Mouse (Mus musculus): Measurements from ENCODE around the gene Fadd. TPM values are rescaled to one million over a fixed set of nuclear protein-coding genes. Genes with fewer than 3 reads are reported as not detected.
A peak's percentile ranks its signal among the peaks of the same experiment; 100 is the strongest.

The Fadd gene
- polyA plus RNA-seq, 1 experiment from 2014 or later: 11.8 TPM

- peaks cover 8% of the 10 kb centered on the region for H3K27me3 ChIP-seq (ENCODE audit: insufficient read depth, poor library complexity, severe bottlenecking)
- no peak overlapping the region for H3K27ac ChIP-seq
- no peak overlapping the region for H3K4me3 ChIP-seq
- peaks cover 6% of the 10 kb centered on the region; the same call in 1 of the 2 replicates for H3K4me1 ChIP-seq
- no peaks in the 10 kb centered on the region for H3K9me3 ChIP-seq
- 0 out of 2 replicates have a peak, but pooled peaks cover 2% of the 10 kb centered on the region for H3K36me3 ChIP-seq
- WGBS: 85% methylated on average over 15 of the region's 15 CpGs
- no peak for DNase-seq (ENCODE audit: low spot score)
These were observed 25.6 kb upstream of the Fadd start for GRCm38 (mm10) chr7:144607862-144608261.

GRCm38 (mm10) chr7:144604735-144605134 is 22.5 kb upstream of the Fadd start:
- no peak overlapping the region for H3K4me3 ChIP-seq

DNA sequence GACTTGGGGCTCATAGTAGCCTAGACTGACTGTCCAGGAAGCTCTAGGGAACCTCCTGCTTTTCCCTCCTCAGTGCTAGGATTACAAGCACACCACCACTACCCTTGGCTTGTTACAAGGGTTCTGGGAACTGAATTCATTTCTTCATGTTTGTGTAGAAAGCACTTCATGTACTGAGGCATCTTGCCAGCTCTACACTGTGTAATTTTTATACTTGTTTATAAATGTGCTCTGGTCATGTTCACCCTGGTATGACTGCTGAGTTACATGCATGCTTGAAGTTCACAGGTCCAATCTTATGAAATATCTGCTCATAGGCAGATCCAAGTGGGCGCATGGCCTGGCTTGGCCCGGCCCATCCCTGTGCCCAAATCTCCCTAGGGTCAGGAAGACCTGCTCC is 22.0 kb upstream of the Fadd start:
- no peak overlapping the region for H3K4me3 ChIP-seq
- DNase-seq (ENCODE audit: low spot score): no peak
- H3K36me3 ChIP-seq: 0 out of 2 replicates have a peak, but pooled peaks cover 7% of the 10 kb centered on the region
- H3K27me3 ChIP-seq (ENCODE audit: insufficient read depth, poor library complexity, severe bottlenecking): peaks cover 10% of the 10 kb centered on the region
- 88% methylated on average over 2 of the region's 2 CpGs for WGBS
- no peak overlapping the region for H3K27ac ChIP-seq
- peaks cover 11% of the 10 kb centered on the region; the same call in 1 of the 2 replicates for H3K4me1 ChIP-seq
- no peaks in the 10 kb centered on the region for H3K9me3 ChIP-seq

More at GRCm38 (mm10) chr7:144604735-144605134, 22.5 kb upstream of the Fadd start:
- Histone ChIP-seq H3K36me3 (0 out of 2 replicates have a peak, but pooled peaks cover 7% of the 10 kb centered on the region), H3K9me3 (no peaks in the 10 kb centered on the region), H3K4me1 (peaks cover 11% of the 10 kb centered on the region; the same call in 1 of the 2 replicates), H3K27ac (no peak overlapping the region), H3K27me3 (ENCODE audit: insufficient read depth, poor library complexity, severe bottlenecking) (peaks cover 10% of the 10 kb centered on the region)
- WGBS: 51% methylated on average over 4 of the region's 4 CpGs
- no peak for DNase-seq (ENCODE audit: low spot score)

DNA sequence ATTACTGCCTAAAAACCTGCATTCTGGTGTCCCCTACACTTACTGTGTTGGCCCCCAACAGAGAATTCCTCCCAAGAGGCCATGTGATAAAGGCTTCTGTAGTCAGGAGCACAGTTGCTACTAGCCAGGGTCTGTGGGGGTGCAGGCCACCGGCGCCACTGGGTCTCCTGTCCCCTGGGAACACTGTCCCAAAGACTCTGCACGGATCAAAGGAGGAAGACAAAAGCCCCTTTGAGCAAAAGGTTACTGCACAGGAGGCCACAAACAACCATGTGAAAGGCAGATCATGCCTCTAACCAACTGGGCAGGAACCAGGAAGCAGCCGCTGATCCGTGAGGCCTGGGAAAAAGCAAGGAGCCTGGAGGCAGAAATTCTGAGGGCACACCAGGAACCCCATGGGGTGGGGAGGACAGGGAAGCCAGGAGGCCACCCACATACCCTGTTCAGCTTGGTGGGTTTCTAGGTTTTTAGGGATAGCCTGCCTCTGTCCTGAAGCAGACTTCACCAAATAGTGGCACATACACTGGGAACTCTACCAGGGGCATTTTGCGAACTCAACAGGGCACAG is 18.2 kb upstream of the Fadd start:
- peaks cover 11% of the 10 kb centered on the region; the same call in 1 of the 2 replicates for H3K4me1 ChIP-seq
- WGBS: 58% methylated on average over 6 of the region's 6 CpGs
- no peak overlapping the region for H3K27ac ChIP-seq
- H3K9me3 ChIP-seq: no peaks in the 10 kb centered on the region
- H3K4me3 ChIP-seq: no peak overlapping the region
- H3K27me3 ChIP-seq (ENCODE audit: insufficient read depth, poor library complexity, severe bottlenecking): peaks cover 14% of the 10 kb centered on the region
- no peak for DNase-seq (ENCODE audit: low spot score)
- H3K36me3 ChIP-seq: 0 out of 2 replicates have a peak, but pooled peaks cover 5% of the 10 kb centered on the region

GRCm38 (mm10) chr7:144589508-144589907 is 7.2 kb upstream of the Fadd start:
- WGBS: 84% methylated on average over 3 of the region's 3 CpGs
- Histone ChIP-seq H3K4me1 (peaks cover 5% of the 10 kb centered on the region; the same call in 1 of the 2 replicates), H3K27me3 (ENCODE audit: insufficient read depth, poor library complexity, severe bottlenecking) (peaks cover 15% of the 10 kb centered on the region), H3K36me3 (peaks cover 3% of the 10 kb centered on the region; the same call in 1 of the 2 replicates), H3K4me3 (no peak overlapping the region), H3K9me3 (no peaks in the 10 kb centered on the region), H3K27ac (no peak overlapping the region)
- DNase-seq (ENCODE audit: low spot score): no peak

DNA sequence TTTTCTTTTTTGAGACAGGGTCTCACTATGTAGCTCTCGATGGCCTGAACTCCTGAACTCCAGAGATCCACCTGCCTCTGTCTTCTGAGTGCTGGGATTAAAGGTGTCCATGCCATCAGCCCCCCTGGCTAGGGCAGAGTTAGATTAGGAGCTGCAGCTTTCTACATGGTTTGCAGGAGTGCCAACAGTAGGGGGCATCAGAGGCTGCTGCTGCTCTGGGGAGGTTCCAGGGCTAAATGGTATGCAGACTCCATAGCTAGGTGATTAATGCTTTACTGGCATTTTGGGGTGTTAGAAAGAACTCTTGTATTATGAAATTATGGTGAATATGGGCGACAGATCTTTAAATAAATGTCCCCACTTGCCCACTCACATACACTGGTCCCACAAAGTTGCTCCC is 5.0 kb upstream of the Fadd start:
- Histone ChIP-seq H3K9me3 (no peaks in the 10 kb centered on the region), H3K4me3 (no peak overlapping the region), H3K4me1 (peaks cover 14% of the 10 kb centered on the region), H3K36me3 (peaks cover 3% of the 10 kb centered on the region; the same call in 1 of the 2 replicates), H3K27me3 (ENCODE audit: insufficient read depth, poor library complexity, severe bottlenecking) (peaks cover 11% of the 10 kb centered on the region; the same call in 1 of the 2 replicates), H3K27ac (no peak overlapping the region)
- WGBS: 27% methylated on average over 2 of the region's 2 CpGs
- DNase-seq (ENCODE audit: low spot score): no peak

DNA sequence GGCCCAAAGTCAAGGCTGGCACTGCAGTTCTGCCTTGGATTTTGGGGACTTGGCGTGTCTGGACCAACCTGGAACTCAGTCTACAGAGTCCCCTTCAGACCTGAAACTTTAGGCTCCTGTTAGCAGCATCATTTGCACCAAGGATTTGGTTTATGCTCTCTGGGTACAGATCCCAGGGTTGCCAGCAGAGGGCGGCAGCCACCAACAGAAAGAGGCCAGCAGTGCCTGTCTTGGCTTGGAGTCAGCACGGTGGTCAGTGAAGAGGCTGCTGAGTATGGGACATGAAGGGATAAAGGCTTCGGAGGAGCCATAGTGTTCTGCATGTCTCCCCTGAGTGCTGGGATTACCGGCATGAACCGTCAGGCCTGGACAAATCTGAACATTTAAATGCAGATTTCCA is 3.4 kb upstream of the Fadd start:
- Histone ChIP-seq H3K27me3 (ENCODE audit: insufficient read depth, poor library complexity, severe bottlenecking) (peaks cover 11% of the 10 kb centered on the region; the same call in 1 of the 2 replicates), H3K4me1 (peaks cover 23% of the 10 kb centered on the region), H3K36me3 (no peaks in the 10 kb centered on the region; the same call in 1 of the 2 replicates), H3K27ac (no peak overlapping the region), H3K9me3 (no peaks in the 10 kb centered on the region), H3K4me3 (no peak overlapping the region)
- 16% methylated on average over 6 of the region's 6 CpGs for WGBS
- DNase-seq (ENCODE audit: low spot score): peak; percentile 86

GRCm38 (mm10) chr7:144583619-144584018 is 1.4 kb upstream of the Fadd start:
- Histone ChIP-seq H3K27me3 (ENCODE audit: insufficient read depth, poor library complexity, severe bottlenecking) (peaks cover 11% of the 10 kb centered on the region; the same call in 1 of the 2 replicates), H3K36me3 (peaks cover 19% of the 10 kb centered on the region), H3K4me3 (no peak overlapping the region), H3K4me1 (peaks cover 24% of the 10 kb centered on the region), H3K9me3 (no peaks in the 10 kb centered on the region), H3K27ac (no peak overlapping the region)
- WGBS: 4% methylated on average over 4 of the region's 4 CpGs
- no peak for DNase-seq (ENCODE audit: low spot score)

- WGBS: 2% methylated on average over 43 of the region's 43 CpGs
- peak overlapping the region; percentile 79 for H3K4me3 ChIP-seq
- peaks cover 24% of the 10 kb centered on the region for H3K36me3 ChIP-seq
- peak; percentile 96 for DNase-seq (ENCODE audit: low spot score)
- H3K9me3 ChIP-seq: no peaks in the 10 kb centered on the region
- H3K27me3 ChIP-seq (ENCODE audit: insufficient read depth, poor library complexity, severe bottlenecking): peaks cover 11% of the 10 kb centered on the region; the same call in 1 of the 2 replicates
- peak overlapping the region; percentile 89 for H3K27ac ChIP-seq
- peaks cover 28% of the 10 kb centered on the region for H3K4me1 ChIP-seq
These were observed 542 bp downstream of the Fadd start for GRCm38 (mm10) chr7:144581559-144582283.

- H3K27ac ChIP-seq: no peak overlapping the region
- H3K4me3 ChIP-seq: no peak overlapping the region
- H3K36me3 ChIP-seq: peaks cover 24% of the 10 kb centered on the region
- no peaks in the 10 kb centered on the region for H3K27me3 ChIP-seq (ENCODE audit: insufficient read depth, poor library complexity, severe bottlenecking)
- no peaks in the 10 kb centered on the region for H3K9me3 ChIP-seq
- 87% methylated on average over 5 of the region's 5 CpGs for WGBS
- peaks cover 20% of the 10 kb centered on the region for H3K4me1 ChIP-seq
- no peak for DNase-seq (ENCODE audit: low spot score)
These were observed 4.4 kb downstream of the Fadd start for GRCm38 (mm10) chr7:144577876-144578275.

DNA sequence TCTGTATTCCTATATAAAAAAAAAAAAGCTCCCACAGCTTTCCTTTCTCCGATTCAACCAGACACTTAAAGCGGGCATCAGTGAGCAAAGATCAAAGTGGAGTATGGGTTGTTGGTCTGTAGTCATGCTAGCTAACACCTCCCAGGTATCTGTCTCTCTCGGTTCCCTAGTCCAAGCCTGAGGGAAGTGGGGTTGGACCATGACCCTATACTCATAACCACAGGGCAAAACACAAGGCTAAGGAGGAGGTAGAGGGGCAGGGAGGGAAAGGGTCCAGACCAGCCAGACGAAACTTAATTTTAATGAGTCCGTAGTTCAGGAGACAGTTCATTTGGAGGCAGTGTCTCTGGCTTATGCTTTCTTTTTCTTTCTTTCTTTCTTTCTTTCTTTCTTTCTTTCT is 10.0 kb downstream of the Fadd start:
- no peak overlapping the region for H3K4me3 ChIP-seq
- no peaks in the 10 kb centered on the region for H3K9me3 ChIP-seq
- WGBS: 78% methylated on average over 5 of the region's 5 CpGs
- no peaks in the 10 kb centered on the region for H3K36me3 ChIP-seq
- H3K27ac ChIP-seq: no peak overlapping the region
- no peak for DNase-seq (ENCODE audit: low spot score)
- H3K4me1 ChIP-seq: no peaks in the 10 kb centered on the region
- peaks cover 4% of the 10 kb centered on the region; the same call in 1 of the 2 replicates for H3K27me3 ChIP-seq (ENCODE audit: insufficient read depth, poor library complexity, severe bottlenecking)

GRCm38 (mm10) chr7:144571598-144571997 is 10.7 kb downstream of the Fadd start:
- Histone ChIP-seq H3K9me3 (no peaks in the 10 kb centered on the region), H3K4me3 (no peak overlapping the region), H3K4me1 (no peaks in the 10 kb centered on the region), H3K36me3 (no peaks in the 10 kb centered on the region), H3K27ac (no peak overlapping the region), H3K27me3 (ENCODE audit: insufficient read depth, poor library complexity, severe bottlenecking) (peaks cover 9% of the 10 kb centered on the region; the same call in 1 of the 2 replicates)
- DNase-seq (ENCODE audit: low spot score): no peak

GRCm38 (mm10) chr7:144569428-144569827 is 12.8 kb downstream of the Fadd start:
- H3K27ac ChIP-seq: no peak overlapping the region
- H3K36me3 ChIP-seq: no peaks in the 10 kb centered on the region
- peaks cover 2% of the 10 kb centered on the region; the same call in 1 of the 2 replicates for H3K4me1 ChIP-seq
- H3K9me3 ChIP-seq: no peaks in the 10 kb centered on the region
- H3K4me3 ChIP-seq: no peak overlapping the region
- no peak for DNase-seq (ENCODE audit: low spot score)
- 71% methylated on average over 7 of the region's 7 CpGs for WGBS
- peaks cover 10% of the 10 kb centered on the region; the same call in 1 of the 2 replicates for H3K27me3 ChIP-seq (ENCODE audit: insufficient read depth, poor library complexity, severe bottlenecking)

Measured in heart, embryonic 10.5 days (tissue).